Mouse (Mus musculus) G1E (cell line): ENCODE data around the gene Defb5. TPM values are rescaled to one million over a fixed set of nuclear protein-coding genes. Genes with fewer than 3 reads are reported as not detected.

Source experiments
- polyA plus RNA-seq: library from polyadenylated mRNA; stranded (reverse); fragments of >175 nt; gene quantifications from 2 replicates; pipeline ENCODE4 v1.2.3, GENCODE M21; 2012
- total RNA-seq, 2 experiments: library from RNA; stranded (forward) in 1 of 2; stranded (reverse) in 1 of 2; fragments of 200-1000 nt in 1 of 2; fragments of >200 nt in 1 of 2; fragmentation: Nextera tagmentation in 1 of 2; gene quantifications; 2 replicates each; pipeline ENCODE4 v1.2.3; 2014 to 2017

The Defb5 gene
- total and polyA plus RNA-seq, 3 experiments: not detected

Other genes with a start within 250 kb of the Defb5 start
- not detected in 2 replicates for gene Defb38, start 221.0 kb upstream of the Defb5 start, total RNA-seq (2014; fragmentation: Nextera tagmentation)
- gene Defb38, start 221.0 kb upstream of the Defb5 start, total RNA-seq (2017): not detected in 2 replicates
- gene Defb38, start 221.0 kb upstream of the Defb5 start, polyA plus RNA-seq: not detected in 2 replicates
- gene Defb39, start 182.8 kb upstream of the Defb5 start, total RNA-seq (2014; fragmentation: Nextera tagmentation): not detected in 2 replicates
- gene Defb39, start 182.8 kb upstream of the Defb5 start, total RNA-seq (2017): not detected in 2 replicates
- not detected in 2 replicates for gene Defb39, start 182.8 kb upstream of the Defb5 start, polyA plus RNA-seq
- not detected in 2 replicates for gene Defb12, start 132.7 kb upstream of the Defb5 start, total RNA-seq (2014; fragmentation: Nextera tagmentation)
- gene Defb12, start 132.7 kb upstream of the Defb5 start, total RNA-seq (2017): not detected in 2 replicates
- gene Defb12, start 132.7 kb upstream of the Defb5 start, polyA plus RNA-seq: not detected in 2 replicates
- not detected in 2 replicates for gene Defb34, start 123.8 kb upstream of the Defb5 start, total RNA-seq (2014; fragmentation: Nextera tagmentation)
- not detected in 2 replicates for gene Defb34, start 123.8 kb upstream of the Defb5 start, total RNA-seq (2017)
- not detected in 2 replicates for gene Defb34, start 123.8 kb upstream of the Defb5 start, polyA plus RNA-seq
- not detected in 2 replicates for gene Gm45826, start 106.8 kb upstream of the Defb5 start, total RNA-seq (2014; fragmentation: Nextera tagmentation)
- not detected in 2 replicates for gene Gm45826, start 106.8 kb upstream of the Defb5 start, total RNA-seq (2017)
- not detected in 2 replicates for gene Gm45826, start 106.8 kb upstream of the Defb5 start, polyA plus RNA-seq
- not detected in 2 replicates for gene Defb14, start 53.2 kb upstream of the Defb5 start, total RNA-seq (2014; fragmentation: Nextera tagmentation)
- gene Defb14, start 53.2 kb upstream of the Defb5 start, total RNA-seq (2017): not detected in 2 replicates
- gene Defb14, start 53.2 kb upstream of the Defb5 start, polyA plus RNA-seq: not detected in 2 replicates
- not detected in 2 replicates for gene Defb4, start 48.9 kb upstream of the Defb5 start, total RNA-seq (2014; fragmentation: Nextera tagmentation)
- not detected in 2 replicates for gene Defb4, start 48.9 kb upstream of the Defb5 start, total RNA-seq (2017)
- not detected in 2 replicates for gene Defb4, start 48.9 kb upstream of the Defb5 start, polyA plus RNA-seq
- gene Defb6, start 22.1 kb upstream of the Defb5 start, total RNA-seq (2014; fragmentation: Nextera tagmentation): not detected in 2 replicates
- gene Defb6, start 22.1 kb upstream of the Defb5 start, total RNA-seq (2017): not detected in 2 replicates
- not detected in 2 replicates for gene Defb6, start 22.1 kb upstream of the Defb5 start, polyA plus RNA-seq
- not detected in 2 replicates for gene Defb46, start 7.7 kb upstream of the Defb5 start, total RNA-seq (2014; fragmentation: Nextera tagmentation)
- gene Defb46, start 7.7 kb upstream of the Defb5 start, total RNA-seq (2017): not detected in 2 replicates
- not detected in 2 replicates for gene Defb46, start 7.7 kb upstream of the Defb5 start, polyA plus RNA-seq
- not detected in 2 replicates for gene Defb3, start 45.8 kb downstream of the Defb5 start, total RNA-seq (2014; fragmentation: Nextera tagmentation)
- not detected in 2 replicates for gene Defb3, start 45.8 kb downstream of the Defb5 start, total RNA-seq (2017)
- gene Defb3, start 45.8 kb downstream of the Defb5 start, polyA plus RNA-seq: not detected in 2 replicates
- gene Defb8, start 200.0 kb downstream of the Defb5 start, total RNA-seq (2014; fragmentation: Nextera tagmentation): not detected in 2 replicates
- not detected in 2 replicates for gene Defb8, start 200.0 kb downstream of the Defb5 start, total RNA-seq (2017)
- gene Defb8, start 200.0 kb downstream of the Defb5 start, polyA plus RNA-seq: not detected in 2 replicates
- not detected in 2 replicates for gene Defb7, start 247.5 kb downstream of the Defb5 start, total RNA-seq (2014; fragmentation: Nextera tagmentation)
- not detected in 2 replicates for gene Defb7, start 247.5 kb downstream of the Defb5 start, total RNA-seq (2017)
- not detected in 2 replicates for gene Defb7, start 247.5 kb downstream of the Defb5 start, polyA plus RNA-seq